Mouse (Mus musculus) spleen, adult 2 months (tissue): ENCODE results near the gene Trim32. TPM values are rescaled to one million over a fixed set of nuclear protein-coding genes. Genes with fewer than 3 reads are reported as not detected.

Experiments
- DNase-seq, 2 experiments: peaks; one replicate each; pipeline versions ENCODE4 v3.0.0 to v3.0.0-alpha.2; 2012 to 2021; ENCODE audit warnings: low spot score in 2 of 2, low read depth in 1 of 2
- H3K27ac ChIP-seq: fragments of 200-500 bp; 2 replicates; pipeline ENCODE4 v1.5.1; 2012; ENCODE audit warnings: low read length, inconsistent platforms; ENCODE audit not compliant: insufficient read depth
- H3K27me3 ChIP-seq: fragments of 200-500 bp; 2 replicates; pipeline ENCODE4 v1.6.1; 2012; ENCODE audit warnings: mild to moderate bottlenecking, moderate library complexity, low read length, inconsistent platforms; ENCODE audit not compliant: control insufficient read depth, insufficient read depth
- H3K36me3 ChIP-seq: fragments of 200-500 bp; 2 replicates; pipeline ENCODE4 v1.6.1; 2012; ENCODE audit warnings: mild to moderate bottlenecking, low read length, inconsistent platforms; ENCODE audit not compliant: control insufficient read depth, insufficient read depth
- H3K4me1 ChIP-seq: fragments of 200-500 bp; 2 replicates; pipeline ENCODE4 v1.6.1; 2011; ENCODE audit warnings: inconsistent platforms; ENCODE audit not compliant: control insufficient read depth, insufficient read depth, insufficient read length
- H3K4me3 ChIP-seq: fragments of 200-500 bp; 2 replicates; pipeline ENCODE4 v1.5.1; 2011; ENCODE audit warnings: mild to moderate bottlenecking, inconsistent platforms; ENCODE audit not compliant: insufficient read depth, insufficient read length; ENCODE audit errors: extremely low read depth
- CTCF ChIP-seq: fragments of 200-500 bp; IDR thresholded peaks from 2 replicates; pipeline ENCODE4 v1.5.1; 2011; ENCODE audit warnings: mild to moderate bottlenecking, inconsistent platforms; ENCODE audit not compliant: insufficient read depth, insufficient read length, insufficient replicate concordance; ENCODE audit errors: extremely low read depth
- POLR2A ChIP-seq: fragments of 200-500 bp; IDR thresholded peaks from 2 replicates; pipeline ENCODE4 v1.6.1; 2011; ENCODE audit warnings: low read depth, low read length, inconsistent platforms
- WGBS: fragments of 180-500 bp; shearing (Covaris S2); methylation state at CpG from one replicate; pipeline ENCODE4 v1.1.7; 2018; 5-methylcytosine and 5-hydroxymethylcytosine counted together
- polyA plus RNA-seq: library from polyadenylated mRNA; depleted of rRNA; stranded (reverse); fragments of >200 nt; gene quantifications from 2 replicates; pipeline ENCODE4 v1.2.3, GENCODE M21; 2012

Gene Trim32
- polyA plus RNA-seq, 1 experiment, result 9.6 TPM

GRCm38 (mm10) chr4:65607184-65607631 lies 2.4 kb downstream of the Trim32 start:
- H3K4me1 ChIP-seq, result peaks cover 5% of the 10 kb centered on the region; the same call in 1 of the 2 replicates
- no peak overlapping the region for H3K4me3 ChIP-seq
- WGBS, result 90% methylated on average over 10 of the region's 10 CpGs
- no peak for TF ChIP-seq CTCF
- no peak for TF ChIP-seq POLR2A
- H3K27me3 ChIP-seq, result no peaks in the 10 kb centered on the region
- H3K36me3 ChIP-seq, result no peaks in the 10 kb centered on the region
- DNase-seq, result no peak
- no peak overlapping the region for H3K27ac ChIP-seq

- DNase-seq, result no peak
- Histone ChIP-seq H3K27me3 (no peaks in the 10 kb centered on the region), H3K36me3 (0 out of 2 replicates have a peak, but pooled peaks cover under 1% of the 10 kb centered on the region), H3K27ac (no peak overlapping the region), H3K4me1 (peaks cover 5% of the 10 kb centered on the region; the same call in 1 of the 2 replicates), H3K4me3 (no peak overlapping the region)
- no peak for TF ChIP-seq CTCF
- no peak for TF ChIP-seq POLR2A
- 95% methylated on average over 4 of the region's 4 CpGs for WGBS
Measured at GRCm38 (mm10) chr4:65608112-65608511, 3.3 kb downstream of the Trim32 start.

DNA sequence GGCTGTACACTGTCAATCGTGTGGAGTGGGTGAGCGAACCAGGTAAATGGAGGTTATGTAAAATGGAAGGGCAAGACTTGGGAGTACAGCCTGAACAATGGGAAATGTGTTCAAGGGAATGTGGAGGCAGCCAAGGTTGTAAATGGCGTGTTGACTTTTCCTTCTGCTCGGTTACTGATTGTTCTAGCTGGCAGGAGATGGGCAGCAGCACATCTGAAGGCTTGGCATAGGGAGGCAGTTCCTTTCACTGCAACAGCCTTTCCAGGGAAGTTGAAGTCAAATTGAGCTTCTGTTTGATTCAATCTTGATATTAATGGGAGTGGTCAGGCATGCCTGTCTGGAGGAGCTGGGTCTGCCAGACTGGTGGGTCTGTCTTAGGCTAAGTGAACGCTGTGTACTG lies 5.5 kb downstream of the Trim32 start:
- DNase-seq, result no peak
- H3K4me3 ChIP-seq, result no peak overlapping the region

GRCm38 (mm10) chr4:65610896-65611295 lies 6.1 kb downstream of the Trim32 start:
- no peak overlapping the region for H3K27ac ChIP-seq
- 95% methylated on average over 6 of the region's 6 CpGs for WGBS
- H3K4me1 ChIP-seq, result no peaks in the 10 kb centered on the region; the same call in 1 of the 2 replicates
- no peak overlapping the region for H3K4me3 ChIP-seq
- TF ChIP-seq CTCF, result no peak
- no peak for TF ChIP-seq POLR2A
- no peak for DNase-seq
- no peaks in the 10 kb centered on the region for H3K27me3 ChIP-seq
- peaks cover 17% of the 10 kb centered on the region for H3K36me3 ChIP-seq

More for the DNA sequence above, 5.5 kb downstream of the Trim32 start:
- Histone ChIP-seq H3K36me3 (peaks cover 17% of the 10 kb centered on the region), H3K27me3 (no peaks in the 10 kb centered on the region), H3K4me1 (peaks cover 3% of the 10 kb centered on the region; the same call in 1 of the 2 replicates), H3K27ac (no peak overlapping the region)
- TF ChIP-seq CTCF (no peak), POLR2A (no peak)
- WGBS, result 91% methylated on average over 5 of the region's 5 CpGs

DNA sequence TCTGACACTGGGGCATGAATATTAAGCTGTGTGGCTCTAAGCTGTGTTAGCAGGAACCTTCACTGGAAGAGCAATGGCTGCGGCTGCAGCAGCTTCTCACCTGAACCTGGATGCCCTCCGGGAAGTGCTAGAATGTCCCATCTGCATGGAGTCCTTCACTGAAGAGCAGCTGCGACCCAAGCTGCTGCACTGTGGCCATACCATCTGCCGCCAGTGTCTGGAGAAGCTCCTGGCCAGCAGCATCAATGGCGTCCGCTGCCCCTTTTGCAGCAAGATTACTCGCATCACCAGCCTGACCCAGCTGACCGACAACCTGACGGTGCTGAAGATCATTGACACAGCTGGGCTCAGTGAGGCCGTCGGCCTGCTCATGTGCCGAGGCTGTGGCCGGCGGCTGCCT lies 8.3 kb downstream of the Trim32 start:
- Histone ChIP-seq H3K36me3 (peaks cover 17% of the 10 kb centered on the region), H3K4me3 (no peak overlapping the region), H3K27me3 (no peaks in the 10 kb centered on the region), H3K27ac (no peak overlapping the region), H3K4me1 (no peaks in the 10 kb centered on the region)
- WGBS, result 94% methylated on average over 14 of the region's 14 CpGs
- no peak for DNase-seq
- TF ChIP-seq CTCF, result no peak
- TF ChIP-seq POLR2A, result no peak

DNA sequence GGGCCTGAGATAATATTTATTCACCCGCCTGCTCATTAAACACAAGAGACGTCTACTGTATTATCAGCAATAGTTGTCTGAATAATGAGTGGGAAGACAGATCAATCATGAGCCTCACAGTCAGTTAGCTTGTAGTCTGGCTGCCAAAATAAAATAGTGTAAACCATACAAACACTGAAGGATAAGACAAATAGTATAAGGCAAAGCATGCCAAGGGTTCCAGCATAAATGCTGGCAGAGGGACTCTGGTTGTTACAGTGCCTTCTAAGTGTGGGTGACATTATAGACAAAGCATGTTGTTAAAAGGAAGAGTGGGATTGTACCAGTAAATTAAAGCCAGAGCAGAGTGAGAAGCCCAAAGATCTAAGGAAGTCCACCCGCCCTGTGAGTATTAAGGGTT lies 15.3 kb downstream of the Trim32 start:
- no peak for DNase-seq
- no peak for TF ChIP-seq CTCF
- TF ChIP-seq POLR2A, result no peak
- no peaks in the 10 kb centered on the region; the same call in 1 of the 2 replicates for H3K36me3 ChIP-seq
- WGBS, result 88% methylated on average over 3 of the region's 3 CpGs
- H3K4me3 ChIP-seq, result no peak overlapping the region
- H3K4me1 ChIP-seq, result no peaks in the 10 kb centered on the region
- H3K27me3 ChIP-seq, result no peaks in the 10 kb centered on the region
- no peak overlapping the region for H3K27ac ChIP-seq

DNA sequence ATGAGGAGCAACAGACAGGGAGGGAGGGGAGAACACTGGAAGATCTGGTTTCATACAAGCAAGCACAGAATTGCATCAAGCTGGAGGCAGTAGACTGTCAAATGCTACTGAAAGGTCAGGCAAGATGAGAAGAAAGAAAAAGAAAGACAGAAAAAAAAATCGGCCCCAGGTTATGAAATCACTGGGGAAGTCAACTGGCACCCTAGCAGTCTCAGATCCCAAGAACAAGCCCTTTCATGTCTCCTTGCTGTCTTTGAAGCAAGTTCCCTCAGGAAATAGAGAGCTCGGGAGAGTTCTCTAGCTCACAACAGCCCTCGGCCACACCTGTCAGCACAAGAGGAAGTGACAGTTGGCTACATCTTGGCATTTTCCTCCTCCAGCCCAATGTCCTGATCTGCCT lies 33.4 kb downstream of the Trim32 start:
- Histone ChIP-seq H3K4me3 (no peak overlapping the region), H3K36me3 (no peaks in the 10 kb centered on the region), H3K27ac (no peak overlapping the region), H3K27me3 (no peaks in the 10 kb centered on the region), H3K4me1 (no peaks in the 10 kb centered on the region)
- 53% methylated on average over 3 of the region's 3 CpGs for WGBS
- no peak for TF ChIP-seq POLR2A
- no peak for TF ChIP-seq CTCF
- no peak for DNase-seq
